ENCODE assay signal across 7 mouse cellular contexts in the genomic region with DNA sequence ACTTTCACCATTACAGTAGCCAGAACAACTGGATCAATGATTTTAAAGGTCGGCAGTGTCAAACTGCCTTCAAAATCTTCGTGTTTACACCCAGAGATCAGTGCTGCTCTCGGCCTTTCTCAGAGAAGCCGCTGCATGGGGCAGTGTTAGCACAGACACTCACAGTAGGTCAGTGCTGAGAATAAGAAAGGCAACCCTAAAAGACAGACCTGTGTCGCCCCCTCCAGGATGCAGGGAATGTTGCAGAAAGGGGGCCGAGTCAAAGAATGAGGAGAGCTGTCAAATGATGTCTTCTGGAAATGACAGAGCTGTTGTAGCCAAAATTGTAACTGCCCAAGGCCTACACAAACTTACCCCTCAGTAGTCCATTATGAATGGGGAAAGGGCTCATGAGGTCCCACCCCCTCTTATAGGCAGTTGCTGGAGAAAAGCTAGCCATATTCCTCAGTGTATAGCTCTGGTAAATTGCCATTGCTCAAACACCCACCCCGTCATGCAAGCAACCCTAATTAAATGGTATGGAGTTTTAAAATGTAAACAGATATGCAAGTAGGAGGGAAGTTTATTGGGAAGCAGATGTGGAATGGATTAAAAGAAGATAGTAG.
A peak's percentile ranks its signal among the peaks of the same experiment; 100 is the strongest.
DNase-seq lines count a peak whose midpoint lies in the region; ATAC-seq and TF ChIP-seq lines count a peak whose summit lies in the region.

No protein-coding gene starts in this region.

- H3K9me3 ChIP-seq in CH12.LX (replicated peaks; ENCODE audit: low read length) = no peaks in the 10 kb centered on the region
- H3K9me3 ChIP-seq in midbrain, embryonic 13.5 days = no peaks in the 10 kb centered on the region

- H3K27me3 ChIP-seq in CH12.LX (replicated peaks) = no peaks in the 10 kb centered on the region
- H3K27me3 ChIP-seq in cerebellum, adult 2 months (ENCODE audit: control insufficient read depth, insufficient read depth, low read length) = no peaks in the 10 kb centered on the region
- H3K27me3 ChIP-seq in midbrain, embryonic 13.5 days = no peaks in the 10 kb centered on the region

- TF ChIP-seq POLR2A in CH12.LX (IDR thresholded peaks at IDR 0.05; ENCODE audit: low read depth, low read length) = no peak
- TF ChIP-seq POLR2A in cerebellum, adult 2 months (IDR thresholded peaks at IDR 0.05; ENCODE audit: borderline replicate concordance, insufficient read depth, low read length) = no peak

- peak; percentile 31 to 78; a peak in 3 of 4 replicates for TF ChIP-seq CTCF in CH12.LX (conservative IDR thresholded peaks at IDR 0.05 in 1 of 2, IDR thresholded peaks at IDR 0.05 in 1 of 2; ENCODE audit: low read depth in 2 of 2, low read length in 2 of 2)
- peak; percentile 56 for TF ChIP-seq CTCF in cerebellum, adult 2 months (IDR thresholded peaks at IDR 0.05; ENCODE audit: borderline replicate concordance, insufficient read depth, low read depth, low read length)

- H3K9ac ChIP-seq in CH12.LX (ENCODE audit: insufficient read depth, low read depth) = no peak overlapping the region
- H3K9ac ChIP-seq in midbrain, embryonic 13.5 days (replicated peaks) = no peak overlapping the region

- no peak overlapping the region for H3K27ac ChIP-seq in CH12.LX (ENCODE audit: insufficient read depth, low read depth)
- no peak overlapping the region for H3K27ac ChIP-seq in cerebellum, adult 2 months (ENCODE audit: insufficient read depth, low read length)
- H3K27ac ChIP-seq in midbrain, embryonic 13.5 days = no peak overlapping the region

- intact Hi-C loops in left cerebral cortex, postnatal 25 days (cut with DNase I) = no loop called here

- 37% methylated on average over 7 of the region's 7 CpGs for WGBS in cerebellum, adult 2 months
- WGBS in midbrain, embryonic 13.5 days = 32% methylated on average over 7 of the region's 7 CpGs

- TF ChIP-seq RAD21 in CH12.LX (IDR thresholded peaks at IDR 0.05; ENCODE audit: low read depth, low read length) = peak; percentile 86

- in situ Hi-C loops in CH12.LX (cut with MboI; ENCODE audit: low pct_ligation_motif_present, low pct_unique_long_range_greater_than_20kb, low sequenced_read_pairs) = no loop called here

- TF ChIP-seq EP300 in CH12.LX (IDR thresholded peaks at IDR 0.05; ENCODE audit: low read length) = no peak

- peak; percentile 73 for ATAC-seq in midbrain, embryonic 13.5 days

- H3K79me2 ChIP-seq in CH12.LX (replicated peaks; ENCODE audit: control insufficient read depth, extremely low read depth, insufficient read depth, poor library complexity, severe bottlenecking) = no peaks in the 10 kb centered on the region

- no peak overlapping the region for H3K4me3 ChIP-seq in CH12.LX (replicated peaks in 1 of 3; ENCODE audit: low read depth in 2 of 3, low read length in 2 of 3, poor library complexity in 1 of 3)
- no peak overlapping the region for H3K4me3 ChIP-seq in cerebellum, adult 2 months (replicated peaks; ENCODE audit: insufficient read depth, low read depth, low read length)
- H3K4me3 ChIP-seq in midbrain, embryonic 13.5 days (replicated peaks) = no peak overlapping the region

- H3K4me2 ChIP-seq in CH12.LX (ENCODE audit: insufficient read depth, low read depth, poor library complexity, severe bottlenecking) = no peak overlapping the region
- H3K4me2 ChIP-seq in midbrain, embryonic 13.5 days (replicated peaks) = no peak overlapping the region

- dilution Hi-C loops in CH12.LX (cut with MboI; ENCODE audit: extremely low pct_ligation_motif_present, extremely low pct_unique_long_range_greater_than_20kb, low sequenced_read_pairs) = no loop called here

- H3K4me1 ChIP-seq in CH12.LX (ENCODE audit: control insufficient read depth in 1 of 2, insufficient read depth in 2 of 2) = peaks cover 3 to 4% of the 10 kb centered on the region in 2 experiments; a peak in 1 of 4 replicates
- H3K4me1 ChIP-seq in cerebellum, adult 2 months (ENCODE audit: control insufficient read depth, insufficient read depth, low read length) = no peaks in the 10 kb centered on the region
- no peaks in the 10 kb centered on the region for H3K4me1 ChIP-seq in midbrain, embryonic 13.5 days (replicated peaks)

- peak; percentile 51 for DNase-seq in A20 (ENCODE audit: low read depth, low spot score)
- DNase-seq in CH12.LX (ENCODE audit: extremely low read depth) = peak; percentile 59
- DNase-seq in cerebellum, adult 2 months = peak; percentile 41 to 53
- peak; percentile 41 to 72 for DNase-seq in frontal cortex, adult 2 months (ENCODE audit: extremely low spot score in 1 of 2, low spot score in 1 of 2)
- peak; percentile 26 to 56 for DNase-seq in left cerebral cortex, postnatal 25 days (ENCODE audit: low spot score in 2 of 2)
- DNase-seq in thymus, postnatal 14 days = peak; percentile 24

- no peaks in the 10 kb centered on the region for H3K36me3 ChIP-seq in CH12.LX (replicated peaks in 1 of 2; ENCODE audit: control insufficient read depth in 1 of 2, insufficient read depth in 1 of 2, low read length in 1 of 2)
- no peaks in the 10 kb centered on the region for H3K36me3 ChIP-seq in midbrain, embryonic 13.5 days

TF ChIP-seq in CH12.LX, 34 proteins besides CTCF, POLR2A, EP300 and RAD21:
- no peak for TF ChIP-seq ZMIZ1 (IDR thresholded peaks at IDR 0.05; ENCODE audit: low read depth, low read length)
- TF ChIP-seq USF2 (conservative IDR thresholded peaks at IDR 0.05; ENCODE audit: low read depth, low read length) = no peak
- no peak for TF ChIP-seq USF1 (IDR thresholded peaks at IDR 0.05; ENCODE audit: low read depth, low read length)
- TF ChIP-seq RCOR1 (conservative IDR thresholded peaks at IDR 0.05; ENCODE audit: low read depth, low read length) = no peak
- TF ChIP-seq TBP (conservative IDR thresholded peaks at IDR 0.05; ENCODE audit: low read depth, low read length) = no peak
- no peak for TF ChIP-seq KAT2A (IDR thresholded peaks at IDR 0.05; ENCODE audit: insufficient replicate concordance, low read length)
- peak; percentile 45 for TF ChIP-seq ZKSCAN1 (IDR thresholded peaks at IDR 0.05; ENCODE audit: borderline replicate concordance, low read depth, low read length)
- peak; percentile 70 for TF ChIP-seq SMC3 (IDR thresholded peaks at IDR 0.05; ENCODE audit: low read depth, low read length)
- no peak for TF ChIP-seq CHD2 (IDR thresholded peaks at IDR 0.05; ENCODE audit: low read length)
